Mouse (Mus musculus) forebrain, embryonic 13.5 days (tissue): Measurements from ENCODE around the gene Dvl1. TPM values are rescaled to one million over a fixed set of nuclear protein-coding genes. Genes with fewer than 3 reads are reported as not detected.
A peak's percentile ranks its signal among the peaks of the same experiment; 100 is the strongest.

ENCODE experiments used
- ATAC-seq: fragments of 200-750 bp; cut with Nextera tagmentation; 2 replicates; pipeline ENCODE4 v1.8.0; 2017
- H3K27ac ChIP-seq: fragments of 300-500 bp; sonication (generic); 2 replicates; pipeline ENCODE4 v1.5.1; 2015; ENCODE audit warnings: inconsistent platforms, mild to moderate bottlenecking, moderate library complexity
- H3K27me3 ChIP-seq: fragments of 300-500 bp; sonication (generic); 2 replicates; pipeline ENCODE4 v1.6.1; 2015; ENCODE audit warnings: mild to moderate bottlenecking, inconsistent platforms
- H3K36me3 ChIP-seq: fragments of 300-500 bp; sonication (generic); 2 replicates; pipeline ENCODE4 v1.6.1; 2015; ENCODE audit warnings: mild to moderate bottlenecking, inconsistent platforms; ENCODE audit not compliant: poor library complexity, severe bottlenecking
- H3K4me1 ChIP-seq: fragments of 300-500 bp; sonication (generic); 2 replicates; pipeline ENCODE4 v1.6.1; 2015; ENCODE audit warnings: inconsistent platforms
- H3K4me2 ChIP-seq: fragments of 300-500 bp; sonication (generic); 2 replicates; pipeline ENCODE4 v1.6.1; 2015; ENCODE audit warnings: inconsistent platforms, mild to moderate bottlenecking, moderate library complexity
- H3K4me3 ChIP-seq: fragments of 300-500 bp; sonication (generic); 2 replicates; pipeline ENCODE4 v1.5.1; 2015; ENCODE audit warnings: mild to moderate bottlenecking, inconsistent platforms
- H3K9ac ChIP-seq: fragments of 300-500 bp; sonication (generic); 2 replicates; pipeline ENCODE4 v1.6.1; 2015; ENCODE audit warnings: mild to moderate bottlenecking, inconsistent platforms
- H3K9me3 ChIP-seq: fragments of 300-500 bp; sonication (generic); replicated peaks from 2 replicates; pipeline ENCODE4 v1.6.1; 2016; ENCODE audit warnings: inconsistent platforms
- WGBS: fragments of 180-500 bp; shearing (Covaris S2); methylation state at CpG from one replicate; pipeline ENCODE4 v1.1.7; 2015; 5-methylcytosine and 5-hydroxymethylcytosine counted together
- polyA plus RNA-seq: library from polyadenylated mRNA; unstranded; fragments of >200 nt; fragmentation: Nextera tagmentation; extraction: Ambion mirVana; gene quantifications from 2 replicates; pipeline ENCODE4 v1.2.1, GENCODE M21; 2015

Dvl1 gene
- 7.2 and 7.6 TPM in 2 replicates for polyA plus RNA-seq

DNA sequence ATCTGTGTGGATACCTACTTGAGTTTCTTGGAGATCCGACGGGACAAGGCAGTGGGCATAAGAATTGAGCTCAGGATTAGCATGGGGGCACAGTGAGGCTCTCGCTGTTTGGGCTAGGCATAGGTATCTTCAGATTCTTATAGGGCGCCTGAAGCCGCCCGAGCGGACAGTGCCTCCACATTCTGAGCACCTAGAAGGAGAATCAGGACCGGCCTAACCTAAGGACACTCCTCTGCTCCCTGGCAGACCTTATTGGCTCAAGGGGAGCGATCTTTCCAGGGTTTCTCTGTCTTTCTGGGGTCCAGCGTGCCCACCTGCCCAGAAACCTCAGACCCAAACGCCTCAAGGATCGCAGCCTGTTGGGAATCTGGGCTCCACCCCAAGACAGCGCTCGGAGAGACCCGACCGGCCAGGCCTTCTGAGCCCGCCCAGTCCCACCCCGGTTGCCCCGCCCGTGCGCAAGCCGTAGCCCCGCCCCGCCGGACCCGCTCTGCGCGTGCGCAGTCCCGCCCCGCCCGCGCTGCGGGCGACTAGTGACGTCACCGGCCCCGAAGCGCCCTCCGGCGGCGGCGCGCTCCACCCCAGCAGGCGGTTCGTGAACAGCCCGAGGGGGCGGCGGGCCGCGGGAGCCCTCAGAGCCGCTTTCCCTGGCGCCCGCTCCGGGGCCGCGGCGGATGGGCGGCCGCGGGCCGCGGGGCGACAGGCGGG lies at the start of gene Dvl1:
TSS of gene Dvl1 (plus strand) at position 532 of the 708 bp plus-strand sequence.
- Histone ChIP-seq H3K36me3 (no peaks in the 10 kb centered on the region), H3K9ac (peak within 1 kb of the TSS; percentile 94), H3K27me3 (0 out of 2 replicates have a peak, but pooled peaks cover 3% of the 10 kb centered on the region), H3K4me3 (peak within 1 kb of the TSS; percentile 93), H3K27ac (peak within 1 kb of the TSS; percentile 54), H3K4me2 (peak within 1 kb of the TSS; percentile 96), H3K9me3 (no peaks in the 10 kb centered on the region), H3K4me1 (peaks cover 42% of the 10 kb centered on the region)
- ATAC-seq, result peak; percentile 90
- 3% methylated on average over 48 of the region's 65 CpGs for WGBS

- ATAC-seq, result no peak
- Histone ChIP-seq H3K9me3 (no peaks in the 10 kb centered on the region), H3K36me3 (peaks cover 7% of the 10 kb centered on the region; the same call in 1 of the 2 replicates), H3K4me2 (no peak overlapping the region), H3K27me3 (no peaks in the 10 kb centered on the region), H3K4me3 (no peak overlapping the region), H3K9ac (no peak overlapping the region), H3K27ac (no peak overlapping the region), H3K4me1 (peaks cover 23% of the 10 kb centered on the region)
- WGBS, result 100% methylated on average over 1 of the region's 1 CpGs
Observed at GRCm38 (mm10) chr4:155802075-155802474, 45.1 kb upstream of the Dvl1 start.

DNA sequence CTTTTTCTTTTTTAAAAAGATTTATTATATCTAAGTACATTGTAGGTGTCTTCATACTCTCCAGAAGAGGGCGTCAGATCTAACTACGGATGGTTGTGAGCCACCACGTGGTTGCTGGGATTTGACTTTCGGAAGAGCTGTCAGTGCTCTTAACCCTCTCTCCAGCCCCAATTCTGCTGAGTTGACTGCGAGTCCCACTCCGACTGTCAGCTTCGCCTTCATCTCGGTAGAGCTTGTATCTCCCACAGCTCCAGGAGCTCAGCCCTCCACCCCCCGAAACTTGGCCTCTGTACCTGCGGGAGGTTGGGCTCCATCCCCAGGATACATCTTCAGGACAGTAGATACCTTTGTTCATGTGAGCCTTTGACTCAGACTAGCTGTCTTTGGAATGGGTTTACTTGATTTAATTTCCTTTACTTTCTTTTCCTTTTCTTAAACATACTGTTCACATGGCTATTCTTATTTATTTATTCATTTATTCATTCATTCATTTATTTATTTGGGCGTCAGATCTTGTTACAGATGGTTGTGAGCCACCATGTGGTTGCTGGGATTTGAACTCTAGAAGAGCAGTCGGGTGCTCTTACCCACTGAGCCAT lies 44.4 kb upstream of the Dvl1 start, which contains the start of gene Mrpl20:
TSS of gene Mrpl20 (plus strand) at position 138 of the 599 bp plus-strand sequence.
- peaks cover 23% of the 10 kb centered on the region for H3K4me1 ChIP-seq
- H3K27me3 ChIP-seq, result no peaks in the 10 kb centered on the region
- H3K27ac ChIP-seq, result peak within 1 kb of the TSS; percentile 42; the same call in 1 of the 2 replicates
- peak within 1 kb of the TSS; percentile 87 for H3K9ac ChIP-seq
- ATAC-seq, result peak; percentile 28; the same call in 1 of the 2 replicates
- H3K4me3 ChIP-seq, result peak within 1 kb of the TSS; percentile 89
- H3K9me3 ChIP-seq, result no peaks in the 10 kb centered on the region
- H3K36me3 ChIP-seq, result peaks cover 14% of the 10 kb centered on the region
- H3K4me2 ChIP-seq, result peak within 1 kb of the TSS; percentile 88
- WGBS, result 9% methylated on average over 12 of the region's 12 CpGs

DNA sequence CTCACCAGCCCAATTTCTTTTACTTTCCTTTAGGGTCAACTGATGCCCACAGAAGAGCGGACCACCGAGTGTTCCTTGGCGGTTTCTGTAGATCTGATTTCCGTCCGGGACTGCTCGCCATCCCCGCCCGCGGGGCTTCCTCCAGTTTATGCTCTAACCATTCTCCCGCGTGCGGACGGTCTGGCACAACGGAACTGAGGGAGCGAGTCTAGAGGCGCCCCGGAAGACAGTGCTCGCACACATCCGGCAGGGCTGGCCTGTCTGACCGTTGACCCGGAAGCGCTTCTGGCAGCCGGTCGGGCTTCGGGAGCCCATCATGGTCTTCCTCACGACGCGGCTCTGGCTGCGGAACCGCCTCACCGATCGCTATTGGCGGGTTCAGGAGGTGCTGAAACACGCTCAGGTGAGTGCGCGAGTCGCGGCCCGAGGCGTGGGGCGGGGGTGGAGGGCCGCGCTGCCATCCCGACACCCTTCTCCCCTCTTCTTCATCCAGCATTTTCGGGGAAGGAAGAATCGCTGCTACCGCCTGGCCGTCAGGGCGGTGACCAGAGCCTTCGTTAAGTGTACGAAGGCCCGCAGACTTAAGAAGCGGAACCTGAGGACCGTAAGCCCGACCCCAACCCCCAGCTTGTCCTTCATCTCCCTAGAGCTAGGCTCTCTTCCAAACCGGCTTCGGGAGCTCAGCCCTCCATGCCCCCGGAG lies 43.7 kb upstream of the Dvl1 start:
- under 1% methylated on average over 58 of the region's 58 CpGs for WGBS
- Histone ChIP-seq H3K9me3 (no peaks in the 10 kb centered on the region), H3K4me2 (peak overlapping the region; percentile 88), H3K36me3 (peaks cover 20% of the 10 kb centered on the region), H3K4me1 (peaks cover 23% of the 10 kb centered on the region), H3K9ac (peak overlapping the region; percentile 87), H3K27ac (peak overlapping the region; percentile 42; the same call in 1 of the 2 replicates), H3K27me3 (no peaks in the 10 kb centered on the region), H3K4me3 (peak overlapping the region; percentile 89)
- peak; percentile 99 for ATAC-seq

- Histone ChIP-seq H3K27me3 (no peaks in the 10 kb centered on the region), H3K36me3 (peaks cover 49% of the 10 kb centered on the region), H3K4me2 (no peak overlapping the region), H3K4me1 (peaks cover 29% of the 10 kb centered on the region), H3K27ac (no peak overlapping the region), H3K9me3 (no peaks in the 10 kb centered on the region), H3K9ac (no peak overlapping the region), H3K4me3 (no peak overlapping the region)
- no peak for ATAC-seq
- WGBS, result 86% methylated on average over 3 of the region's 3 CpGs
Observed at GRCm38 (mm10) chr4:155807841-155808240, 39.4 kb upstream of the Dvl1 start.

- Histone ChIP-seq H3K4me2 (peak within 1 kb of the TSS; percentile 73), H3K4me1 (peaks cover 28% of the 10 kb centered on the region), H3K27me3 (no peaks in the 10 kb centered on the region), H3K4me3 (peak within 1 kb of the TSS; percentile 100), H3K9me3 (no peaks in the 10 kb centered on the region), H3K9ac (peak within 1 kb of the TSS; percentile 99), H3K27ac (peak within 1 kb of the TSS; percentile 90), H3K36me3 (peaks cover 76% of the 10 kb centered on the region)
- ATAC-seq, result peak; percentile 100
- under 1% methylated on average over 29 of the region's 60 CpGs for WGBS
Observed at GRCm38 (mm10) chr4:155811929-155812664, 35.1 kb upstream of the Dvl1 start, which contains the start of gene Ccnl2. Ccnl2 (plus strand) TSS chr4:155812489.

DNA sequence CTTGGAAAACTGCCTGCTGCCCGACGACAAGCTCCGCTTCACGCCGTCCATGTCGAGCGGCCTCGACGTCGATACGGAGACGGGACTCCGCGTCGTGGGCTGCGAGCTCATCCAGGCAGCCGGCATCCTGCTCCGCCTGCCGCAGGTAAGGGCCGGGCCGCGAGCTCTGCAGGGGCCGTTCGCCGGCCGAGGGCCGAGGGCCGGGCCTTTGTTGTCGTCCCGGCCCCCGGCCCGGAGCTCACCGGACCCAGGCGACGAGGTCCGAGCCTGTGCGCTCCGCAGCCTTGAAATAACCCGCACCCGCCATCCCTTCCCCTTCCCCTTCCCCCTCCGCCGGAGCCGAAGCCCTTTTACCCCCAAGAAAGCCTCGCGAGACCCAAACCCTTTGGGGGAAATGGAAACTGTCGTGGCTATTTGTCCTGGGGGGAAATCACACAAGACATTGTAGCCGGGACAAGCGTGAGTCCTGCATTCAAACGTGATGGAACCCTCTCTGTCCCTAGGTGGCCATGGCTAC lies 34.5 kb upstream of the Dvl1 start:
- under 1% methylated on average over 42 of the region's 49 CpGs for WGBS
- ATAC-seq, result peak; percentile 17
- Histone ChIP-seq H3K4me1 (peaks cover 28% of the 10 kb centered on the region), H3K4me3 (peak overlapping the region; percentile 100), H3K9ac (peak overlapping the region; percentile 99), H3K27me3 (no peaks in the 10 kb centered on the region), H3K36me3 (peaks cover 77% of the 10 kb centered on the region), H3K9me3 (no peaks in the 10 kb centered on the region), H3K27ac (peak overlapping the region; percentile 82), H3K4me2 (peak overlapping the region; percentile 73)

DNA sequence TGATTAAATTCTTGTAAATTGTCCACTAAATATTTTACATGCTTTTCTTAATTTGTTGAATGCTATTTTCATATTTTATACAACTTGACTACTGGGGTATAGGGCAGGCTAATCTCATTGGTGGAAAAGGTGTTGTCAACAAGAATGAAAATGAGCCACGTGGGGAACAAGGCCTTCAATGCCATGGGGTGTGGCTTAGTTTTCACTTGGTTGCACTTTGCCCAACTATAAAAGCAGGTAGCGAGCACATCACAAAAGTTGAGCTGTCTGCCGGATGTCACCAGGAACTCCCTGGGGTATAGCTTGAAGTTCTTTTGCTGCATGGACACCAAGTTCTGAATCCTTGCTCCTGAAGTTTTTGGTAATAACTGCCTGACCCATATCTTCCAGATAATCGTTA lies 29.7 kb upstream of the Dvl1 start:
- H3K4me1 ChIP-seq, result peaks cover 19% of the 10 kb centered on the region
- H3K9ac ChIP-seq, result no peak overlapping the region
- H3K27me3 ChIP-seq, result no peaks in the 10 kb centered on the region
- H3K4me3 ChIP-seq, result no peak overlapping the region
- H3K9me3 ChIP-seq, result no peaks in the 10 kb centered on the region
- no peak overlapping the region for H3K27ac ChIP-seq
- H3K4me2 ChIP-seq, result no peak overlapping the region
- no peak for ATAC-seq
- 74% methylated on average over 4 of the region's 4 CpGs for WGBS
- H3K36me3 ChIP-seq, result peaks cover 86% of the 10 kb centered on the region

DNA sequence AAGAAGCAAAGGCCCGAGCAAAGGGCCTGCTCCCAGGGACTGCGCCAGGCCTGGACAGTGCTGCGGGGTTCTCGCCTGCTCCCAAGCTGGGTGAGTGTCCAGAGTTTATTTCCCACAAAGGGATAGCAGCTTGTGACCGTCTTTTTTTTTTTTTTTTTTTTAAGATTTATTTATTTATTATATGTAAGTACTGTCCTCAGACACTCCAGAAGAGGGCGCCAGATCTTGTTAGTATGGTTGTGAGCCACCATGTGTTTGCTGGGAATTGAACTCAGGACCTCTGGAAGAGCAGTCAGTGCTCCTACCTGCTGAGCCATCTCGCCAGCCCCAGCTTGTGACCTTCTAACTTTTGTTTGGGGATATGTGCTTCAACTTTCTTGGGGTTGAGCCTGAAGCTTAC lies 26.2 kb upstream of the Dvl1 start:
- H3K4me3 ChIP-seq, result no peak overlapping the region
- no peak overlapping the region for H3K27ac ChIP-seq
- H3K9me3 ChIP-seq, result no peaks in the 10 kb centered on the region
- no peak overlapping the region for H3K4me2 ChIP-seq
- ATAC-seq, result no peak
- H3K36me3 ChIP-seq, result peaks cover 95% of the 10 kb centered on the region
- H3K27me3 ChIP-seq, result no peaks in the 10 kb centered on the region
- 83% methylated on average over 7 of the region's 7 CpGs for WGBS
- H3K9ac ChIP-seq, result no peak overlapping the region
- no peaks in the 10 kb centered on the region for H3K4me1 ChIP-seq

GRCm38 (mm10) chr4:155823443-155823842 lies 23.8 kb upstream of the Dvl1 start:
- Histone ChIP-seq H3K4me2 (no peak overlapping the region), H3K36me3 (peaks cover 94% of the 10 kb centered on the region), H3K9me3 (no peaks in the 10 kb centered on the region), H3K4me1 (no peaks in the 10 kb centered on the region), H3K9ac (no peak overlapping the region), H3K4me3 (no peak overlapping the region), H3K27me3 (no peaks in the 10 kb centered on the region), H3K27ac (no peak overlapping the region)
- no peak for ATAC-seq
- WGBS, result 96% methylated on average over 16 of the region's 16 CpGs

- Histone ChIP-seq H3K9ac (no peak overlapping the region), H3K4me1 (peaks cover 25% of the 10 kb centered on the region), H3K27me3 (no peaks in the 10 kb centered on the region), H3K36me3 (peaks cover 48% of the 10 kb centered on the region), H3K4me3 (no peak overlapping the region), H3K27ac (no peak overlapping the region), H3K4me2 (no peak overlapping the region), H3K9me3 (no peaks in the 10 kb centered on the region)
- ATAC-seq, result no peak
- 96% methylated on average over 4 of the region's 4 CpGs for WGBS
Observed at GRCm38 (mm10) chr4:155829866-155830265, 17.3 kb upstream of the Dvl1 start.
